Mouse (Mus musculus) limb, embryonic 15.5 days (tissue): ENCODE measurements around the gene Ralbp1. TPM values are rescaled to one million over a fixed set of nuclear protein-coding genes. Genes with fewer than 3 reads are reported as not detected.

Experiments
- ATAC-seq: fragments of 200-750 bp; cut with Nextera tagmentation; 2 replicates; pipeline ENCODE4 v1.8.0; 2017; ENCODE audit warnings: low read depth, moderate TSS enrichment; ENCODE audit not compliant: insufficient number of reproducible peaks, low FRiP score, low TSS enrichment
- H3K27ac ChIP-seq: fragments of 300-500 bp; sonication (generic); 2 replicates; pipeline ENCODE4 v1.5.1; 2015; ENCODE audit warnings: moderate library complexity, mild to moderate bottlenecking, inconsistent platforms
- H3K27me3 ChIP-seq: fragments of 300-500 bp; sonication (generic); 2 replicates; pipeline ENCODE4 v1.6.1; 2015; ENCODE audit warnings: inconsistent platforms
- H3K36me3 ChIP-seq: fragments of 300-500 bp; sonication (generic); 2 replicates; pipeline ENCODE4 v1.6.1; 2015; ENCODE audit warnings: inconsistent platforms
- H3K4me1 ChIP-seq: fragments of 300-500 bp; sonication (generic); 2 replicates; pipeline ENCODE4 v1.6.1; 2015; ENCODE audit warnings: inconsistent platforms
- H3K4me2 ChIP-seq: fragments of 300-500 bp; sonication (generic); 2 replicates; pipeline ENCODE4 v1.6.1; 2015; ENCODE audit warnings: mild to moderate bottlenecking, inconsistent platforms
- H3K4me3 ChIP-seq: fragments of 300-500 bp; sonication (generic); 2 replicates; pipeline ENCODE4 v1.5.1; 2015; ENCODE audit warnings: mild to moderate bottlenecking, inconsistent platforms
- H3K9ac ChIP-seq: fragments of 300-500 bp; sonication (generic); 2 replicates; pipeline ENCODE4 v1.6.1; 2015; ENCODE audit warnings: inconsistent platforms
- H3K9me3 ChIP-seq: fragments of 300-500 bp; sonication (generic); 2 replicates; pipeline ENCODE4 v1.6.1; 2016; ENCODE audit warnings: inconsistent platforms
- WGBS: fragments of 180-500 bp; shearing (Covaris S2); methylation state at CpG from one replicate; pipeline ENCODE4 v1.1.7; 2015; 5-methylcytosine and 5-hydroxymethylcytosine counted together
- polyA plus RNA-seq: library from polyadenylated mRNA; unstranded; fragments of >200 nt; fragmentation: Nextera tagmentation; extraction: Ambion mirVana; gene quantifications from 2 replicates; pipeline ENCODE4 v1.2.1, GENCODE M21; 2015

Gene Ralbp1
- 179 and 182 TPM in 2 replicates for polyA plus RNA-seq

DNA sequence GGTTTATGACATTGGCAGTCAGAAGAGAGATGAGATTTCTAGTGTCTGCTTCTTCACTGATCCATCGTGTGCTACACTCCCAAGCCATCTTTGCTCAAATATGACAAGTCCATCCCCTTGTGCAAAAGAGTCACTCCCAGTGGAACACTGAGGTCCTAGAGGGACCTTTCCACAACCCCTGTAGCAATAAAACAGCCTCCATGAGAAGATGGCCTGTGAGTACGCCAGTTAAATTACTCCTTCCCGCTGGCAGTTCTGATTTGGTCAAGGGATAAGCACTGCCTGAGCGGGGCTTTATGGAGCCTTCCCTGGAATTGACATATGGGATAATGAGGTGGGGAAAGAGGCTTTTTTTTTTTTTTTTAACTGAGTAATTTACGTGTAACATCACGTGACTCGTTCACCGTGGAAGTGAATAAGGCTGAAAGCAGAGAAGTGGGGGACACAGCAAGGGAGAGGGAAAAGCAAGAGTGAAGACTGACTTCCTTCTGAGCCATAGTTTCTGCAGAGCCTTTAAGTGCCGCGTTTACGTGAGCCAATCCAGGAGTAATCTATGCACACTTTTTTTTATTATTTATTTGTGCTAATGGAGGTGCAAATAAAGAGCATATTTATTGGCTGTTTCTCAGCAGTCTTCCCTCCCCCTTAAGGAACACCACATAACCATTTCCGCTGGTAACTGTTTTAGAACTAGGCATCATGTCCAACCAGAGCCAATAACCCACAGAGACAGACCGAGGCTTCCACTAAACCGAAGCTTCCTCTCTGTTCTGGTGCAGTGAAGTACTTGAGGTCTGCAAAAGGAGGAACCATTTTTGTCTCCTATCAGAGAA lies at the start of gene Ralbp1:
Ralbp1 (minus strand) TSS at position 102 of the 833 bp plus-strand sequence.
- Histone ChIP-seq H3K36me3 (no peaks in the 10 kb centered on the region), H3K4me2 (peak within 1 kb of the TSS; percentile 89), H3K27me3 (no peaks in the 10 kb centered on the region), H3K4me3 (peak within 1 kb of the TSS; percentile 97), H3K4me1 (peaks cover 22% of the 10 kb centered on the region), H3K9me3 (no peaks in the 10 kb centered on the region), H3K27ac (peak within 1 kb of the TSS; percentile 100), H3K9ac (peak within 1 kb of the TSS; percentile 87)
- no peak for ATAC-seq
- 2% methylated on average over 14 of the region's 14 CpGs for WGBS

DNA sequence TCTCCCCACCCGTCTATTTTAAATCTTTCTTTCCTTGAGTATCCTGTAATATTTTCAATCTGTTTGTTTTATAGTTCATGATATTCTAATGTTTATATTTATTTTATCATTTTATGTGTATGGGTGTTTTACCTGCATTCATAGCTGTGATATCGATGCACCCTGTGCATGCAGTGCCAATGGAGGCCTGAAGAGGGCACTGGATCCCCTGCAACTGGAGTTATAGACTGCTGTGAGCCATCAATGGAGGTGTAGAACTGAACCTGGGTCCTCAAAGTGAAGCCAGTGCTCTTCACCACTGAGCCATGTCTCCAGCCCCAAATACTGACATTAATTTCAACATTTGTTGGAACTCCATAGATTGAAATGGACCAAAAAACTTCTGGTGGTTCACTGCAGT lies 48.1 kb upstream of the Ralbp1 start:
- 96% methylated on average over 2 of the region's 2 CpGs for WGBS
- Histone ChIP-seq H3K9me3 (no peaks in the 10 kb centered on the region), H3K4me1 (peaks cover 17% of the 10 kb centered on the region), H3K36me3 (peaks cover 42% of the 10 kb centered on the region), H3K27me3 (no peaks in the 10 kb centered on the region), H3K27ac (no peak overlapping the region), H3K4me2 (no peak overlapping the region), H3K9ac (no peak overlapping the region), H3K4me3 (no peak overlapping the region)
- ATAC-seq, result no peak

DNA sequence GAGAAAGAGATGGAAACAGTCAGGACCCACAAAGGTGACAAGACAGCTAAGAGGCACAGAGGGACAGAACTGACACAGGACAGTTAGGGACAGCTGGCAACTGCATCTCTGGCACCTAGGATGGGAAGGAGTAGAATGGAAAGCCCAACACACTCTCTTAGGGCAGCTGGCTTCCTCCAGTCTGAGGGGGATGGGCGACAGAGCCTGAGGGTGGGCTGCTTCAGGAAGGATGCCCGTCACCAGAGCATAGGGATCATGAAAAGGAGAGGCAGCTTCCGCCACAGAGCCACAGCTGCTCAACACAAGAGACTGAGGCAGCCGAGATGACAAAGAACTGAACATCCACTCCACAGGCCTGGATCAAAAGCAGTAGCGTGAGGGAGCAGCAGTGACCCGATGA lies 45.9 kb upstream of the Ralbp1 start:
- H3K4me1 ChIP-seq, result peaks cover 12% of the 10 kb centered on the region
- peak overlapping the region; percentile 65; the same call in 1 of the 2 replicates for H3K27ac ChIP-seq
- H3K9me3 ChIP-seq, result no peaks in the 10 kb centered on the region
- H3K4me2 ChIP-seq, result no peak overlapping the region
- 49% methylated on average over 6 of the region's 6 CpGs for WGBS
- H3K4me3 ChIP-seq, result no peak overlapping the region
- no peak overlapping the region for H3K9ac ChIP-seq
- no peaks in the 10 kb centered on the region for H3K27me3 ChIP-seq
- H3K36me3 ChIP-seq, result peaks cover 49% of the 10 kb centered on the region
- no peak for ATAC-seq

DNA sequence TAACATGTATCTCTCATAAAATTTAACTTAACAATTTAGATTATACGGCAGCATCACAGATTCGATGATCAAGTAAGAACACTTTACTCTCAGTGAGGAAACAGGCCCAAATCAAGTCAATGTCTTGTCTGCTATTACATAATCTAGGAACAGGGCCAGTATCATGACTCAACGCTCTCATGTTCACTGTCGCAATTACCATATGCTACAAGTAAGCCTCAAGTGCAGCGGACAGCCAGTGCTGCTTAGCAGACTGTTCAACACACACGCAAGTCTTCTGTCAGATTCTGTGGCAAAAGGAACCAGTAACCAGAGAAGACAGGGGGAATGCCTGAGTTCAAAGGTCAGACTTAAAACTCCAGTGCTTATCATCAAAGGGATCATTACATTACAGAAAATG lies 45.4 kb upstream of the Ralbp1 start:
- Histone ChIP-seq H3K27me3 (no peaks in the 10 kb centered on the region), H3K4me1 (peaks cover 12% of the 10 kb centered on the region), H3K4me2 (no peak overlapping the region), H3K9me3 (no peaks in the 10 kb centered on the region), H3K36me3 (peaks cover 49% of the 10 kb centered on the region), H3K4me3 (no peak overlapping the region), H3K9ac (no peak overlapping the region), H3K27ac (peak overlapping the region; percentile 65; the same call in 1 of the 2 replicates)
- ATAC-seq, result no peak
- WGBS, result 46% methylated on average over 6 of the region's 6 CpGs

DNA sequence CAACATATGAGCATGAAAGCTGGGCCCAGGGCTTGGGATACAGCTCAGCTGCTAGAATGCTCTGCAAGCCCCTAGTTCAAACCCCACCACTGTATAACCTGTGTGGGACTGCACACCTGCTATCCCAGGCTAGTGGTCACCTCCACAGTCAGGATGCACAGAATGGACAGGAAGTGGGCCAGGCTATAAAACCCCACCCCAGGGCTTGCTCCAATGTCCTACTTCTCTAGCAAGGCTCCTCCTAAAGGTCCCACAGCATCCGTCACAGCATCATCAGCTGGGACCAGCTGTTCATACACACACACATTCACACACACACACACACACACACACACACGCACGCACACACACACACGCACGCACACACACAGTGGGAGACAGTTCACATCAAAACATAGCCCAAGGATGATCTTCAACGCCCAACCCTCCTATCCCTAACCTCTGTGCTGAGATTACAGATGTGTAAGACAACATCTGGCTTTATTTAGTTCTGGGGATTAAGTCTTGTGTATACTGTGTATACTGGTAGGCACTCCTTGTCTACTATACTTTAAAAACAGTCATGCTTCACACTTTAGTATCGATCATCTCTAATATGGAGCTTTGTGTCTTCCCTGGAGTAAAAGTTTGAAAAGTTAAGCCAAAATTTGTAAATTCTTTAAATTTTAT lies 44.7 kb upstream of the Ralbp1 start:
- Histone ChIP-seq H3K27ac (peak overlapping the region; percentile 57; the same call in 1 of the 2 replicates), H3K36me3 (peaks cover 54% of the 10 kb centered on the region), H3K9ac (no peak overlapping the region), H3K4me2 (no peak overlapping the region), H3K9me3 (no peaks in the 10 kb centered on the region), H3K4me3 (no peak overlapping the region), H3K27me3 (no peaks in the 10 kb centered on the region), H3K4me1 (peaks cover 12% of the 10 kb centered on the region)
- 77% methylated on average over 7 of the region's 7 CpGs for WGBS
- ATAC-seq, result no peak

DNA sequence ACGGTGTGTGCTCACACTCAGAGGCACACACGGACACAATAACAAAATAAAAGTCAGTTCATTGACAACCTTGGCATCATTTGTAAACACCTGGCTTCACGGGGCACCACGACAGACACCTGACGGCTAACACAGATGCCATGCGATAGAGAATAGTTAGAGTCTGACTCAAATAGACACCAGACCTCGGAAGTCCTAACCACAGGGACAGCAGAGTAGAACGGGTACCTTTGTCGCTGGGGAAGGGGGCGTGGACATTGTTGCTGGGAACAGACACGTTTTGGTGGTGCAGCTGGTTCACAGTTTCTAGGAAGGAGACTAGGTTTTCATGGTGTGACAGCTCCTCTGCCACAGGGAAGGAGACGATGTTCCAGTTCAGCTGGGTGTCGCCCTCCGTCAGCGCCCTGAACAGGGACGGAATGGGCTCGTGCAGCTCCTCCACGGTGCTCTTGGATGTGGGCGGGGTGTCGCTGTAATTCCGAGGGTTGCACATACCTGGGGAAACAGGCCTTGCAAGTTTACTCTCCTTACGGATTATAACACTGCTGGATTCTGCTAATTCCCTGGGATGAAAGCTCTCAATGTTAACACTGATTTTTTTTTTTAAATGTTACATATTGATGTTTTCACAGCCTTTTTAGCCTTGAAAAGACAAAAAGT lies 43.9 kb upstream of the Ralbp1 start:
- WGBS, result 80% methylated on average over 22 of the region's 22 CpGs
- Histone ChIP-seq H3K4me2 (no peak overlapping the region), H3K27ac (peak overlapping the region; percentile 18; the same call in 1 of the 2 replicates), H3K4me3 (no peak overlapping the region), H3K9ac (no peak overlapping the region), H3K36me3 (peaks cover 59% of the 10 kb centered on the region), H3K9me3 (no peaks in the 10 kb centered on the region), H3K4me1 (peaks cover 12% of the 10 kb centered on the region), H3K27me3 (no peaks in the 10 kb centered on the region)
- 0 out of 2 replicates have a peak, but pooled peaks have one; percentile 48 for ATAC-seq

DNA sequence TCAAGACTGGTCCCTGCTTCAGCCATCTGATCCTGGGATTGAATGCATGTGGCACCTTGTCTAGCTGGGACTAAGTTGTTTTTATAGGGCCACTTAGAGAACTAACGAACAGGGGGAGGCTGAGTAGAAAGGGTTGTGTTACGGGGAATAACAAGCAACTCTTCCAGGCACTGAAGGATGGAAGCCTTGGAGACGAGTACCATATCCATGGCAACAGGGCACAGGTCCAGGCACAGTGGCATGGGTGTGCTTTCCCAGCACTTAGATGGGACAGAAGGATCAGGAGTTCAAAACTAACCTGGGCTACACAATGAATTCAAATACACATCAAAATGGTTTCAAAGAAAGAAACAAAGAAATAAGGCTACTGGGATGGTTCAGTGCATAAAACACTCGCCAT lies 41.5 kb upstream of the Ralbp1 start:
- Histone ChIP-seq H3K27ac (no peak overlapping the region), H3K4me3 (no peak overlapping the region), H3K9me3 (no peaks in the 10 kb centered on the region), H3K27me3 (no peaks in the 10 kb centered on the region), H3K4me2 (no peak overlapping the region), H3K36me3 (peaks cover 55% of the 10 kb centered on the region), H3K9ac (no peak overlapping the region), H3K4me1 (peaks cover 12% of the 10 kb centered on the region)
- no peak for ATAC-seq
- 63% methylated on average over 4 of the region's 4 CpGs for WGBS

DNA sequence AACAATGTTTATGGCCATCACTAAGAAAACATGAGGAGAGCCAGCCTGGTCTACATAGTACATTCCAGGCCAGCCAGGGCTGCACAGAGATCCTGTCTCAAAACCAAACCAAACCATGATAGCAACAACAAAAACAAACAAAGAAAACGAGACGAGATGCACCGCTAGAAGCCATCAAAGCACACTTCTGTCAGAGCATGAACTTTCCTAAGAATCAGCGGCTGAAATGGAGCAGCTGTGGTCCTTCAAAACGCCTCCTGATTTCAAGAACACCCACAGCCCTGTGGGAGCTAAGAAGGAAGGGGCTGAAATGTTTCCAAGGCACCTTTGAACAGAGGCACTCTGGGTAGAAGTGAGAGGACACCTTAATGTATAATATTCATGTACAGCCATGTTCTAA lies 38.6 kb upstream of the Ralbp1 start:
- Histone ChIP-seq H3K36me3 (peaks cover 60% of the 10 kb centered on the region), H3K9ac (no peak overlapping the region), H3K27me3 (no peaks in the 10 kb centered on the region), H3K9me3 (no peaks in the 10 kb centered on the region), H3K27ac (no peak overlapping the region), H3K4me3 (no peak overlapping the region), H3K4me1 (no peaks in the 10 kb centered on the region), H3K4me2 (no peak overlapping the region)
- ATAC-seq, result no peak
- WGBS, result 78% methylated on average over 5 of the region's 5 CpGs

DNA sequence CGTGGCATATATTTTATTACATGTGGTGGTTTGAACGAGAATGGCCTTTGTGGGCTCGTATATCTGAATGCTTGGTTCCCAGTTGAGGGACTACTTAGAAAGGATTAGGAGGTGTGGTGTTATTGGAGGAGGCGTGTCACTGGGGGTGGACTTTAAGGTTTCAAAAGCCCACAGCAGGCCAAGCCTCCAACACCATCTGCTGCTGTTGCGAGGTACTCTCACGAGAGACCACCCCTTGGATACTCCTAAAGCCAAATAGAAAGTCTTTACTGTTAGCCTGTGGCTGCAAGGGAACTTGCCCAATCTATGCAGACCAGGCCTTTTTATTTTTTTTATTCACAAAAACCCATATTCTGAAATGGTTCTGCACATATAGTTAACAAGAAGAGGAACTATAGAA lies 36.4 kb upstream of the Ralbp1 start:
- H3K27ac ChIP-seq, result 0 out of 2 replicates have a peak overlapping the region, but pooled peaks have one; percentile 9
- H3K36me3 ChIP-seq, result peaks cover 48% of the 10 kb centered on the region
- no peak overlapping the region for H3K4me3 ChIP-seq
- ATAC-seq, result no peak
- H3K9me3 ChIP-seq, result no peaks in the 10 kb centered on the region
- no peak overlapping the region for H3K4me2 ChIP-seq
- no peak overlapping the region for H3K9ac ChIP-seq
- 72% methylated on average over 6 of the region's 6 CpGs for WGBS
- H3K27me3 ChIP-seq, result no peaks in the 10 kb centered on the region
- no peaks in the 10 kb centered on the region for H3K4me1 ChIP-seq

DNA sequence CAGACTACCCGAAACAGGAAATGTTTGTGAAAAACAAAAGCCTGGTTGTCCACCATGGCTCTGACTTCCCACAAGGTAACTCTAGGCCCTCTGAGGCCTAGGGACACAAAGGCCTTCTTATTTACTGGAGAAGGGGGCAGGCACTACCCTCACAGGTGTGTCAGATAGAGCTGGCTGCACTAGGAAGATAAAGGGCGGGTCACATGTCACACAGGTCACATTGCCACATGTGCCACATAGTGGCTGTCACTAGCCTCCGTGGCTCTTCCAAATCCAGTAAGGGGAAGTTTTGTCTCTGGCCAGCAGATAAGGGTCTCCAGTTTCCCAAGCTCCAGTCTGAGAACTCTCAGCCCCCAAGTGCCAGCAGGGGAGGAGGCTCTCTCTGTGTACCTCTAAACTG lies 33.6 kb upstream of the Ralbp1 start:
- H3K9ac ChIP-seq, result no peak overlapping the region
- peaks cover 27% of the 10 kb centered on the region for H3K36me3 ChIP-seq
- ATAC-seq, result no peak
- 80% methylated on average over 3 of the region's 3 CpGs for WGBS
- no peaks in the 10 kb centered on the region for H3K27me3 ChIP-seq
- H3K4me1 ChIP-seq, result peaks cover 11% of the 10 kb centered on the region
- H3K27ac ChIP-seq, result peak overlapping the region; percentile 4; the same call in 1 of the 2 replicates
- H3K9me3 ChIP-seq, result no peaks in the 10 kb centered on the region
- no peak overlapping the region for H3K4me3 ChIP-seq
- no peak overlapping the region for H3K4me2 ChIP-seq

DNA sequence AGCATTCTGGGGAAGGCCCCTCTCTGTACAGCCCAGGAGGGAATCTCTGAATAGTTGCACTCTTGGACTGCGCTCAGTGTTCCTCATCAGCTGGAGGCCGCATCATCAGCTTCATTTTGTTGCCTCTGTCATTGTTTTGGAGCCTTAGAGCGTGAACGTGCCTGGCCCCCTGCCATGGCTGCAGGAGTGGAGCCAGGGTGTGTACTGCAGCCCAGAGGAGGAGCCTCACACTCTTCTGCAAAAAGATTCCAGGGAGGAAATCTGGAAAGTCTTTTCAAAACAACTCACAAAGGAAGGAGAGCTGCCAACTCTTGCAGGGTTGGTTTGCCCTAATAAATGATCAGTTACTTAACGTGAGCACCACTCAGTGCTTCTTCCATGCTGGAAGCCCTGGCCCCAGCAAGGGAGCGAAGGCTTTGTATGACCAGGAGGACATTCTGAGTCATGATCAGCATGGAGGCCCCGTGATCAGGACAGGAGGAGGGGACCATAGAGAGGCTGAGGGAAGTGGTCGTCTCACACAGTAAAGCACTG lies 30.6 kb upstream of the Ralbp1 start:
- Histone ChIP-seq H3K4me1 (peaks cover 22% of the 10 kb centered on the region), H3K4me3 (no peak overlapping the region), H3K9me3 (no peaks in the 10 kb centered on the region), H3K36me3 (peaks cover 7% of the 10 kb centered on the region; the same call in 1 of the 2 replicates), H3K9ac (no peak overlapping the region), H3K27ac (peak overlapping the region; percentile 94), H3K4me2 (peak overlapping the region; percentile 26; the same call in 1 of the 2 replicates), H3K27me3 (no peaks in the 10 kb centered on the region)
- 21% methylated on average over 8 of the region's 8 CpGs for WGBS
- ATAC-seq, result peak; percentile 90
